Mouse (Mus musculus): ENCODE measurements around the gene Tox2.

The Tox2 gene

DNA sequence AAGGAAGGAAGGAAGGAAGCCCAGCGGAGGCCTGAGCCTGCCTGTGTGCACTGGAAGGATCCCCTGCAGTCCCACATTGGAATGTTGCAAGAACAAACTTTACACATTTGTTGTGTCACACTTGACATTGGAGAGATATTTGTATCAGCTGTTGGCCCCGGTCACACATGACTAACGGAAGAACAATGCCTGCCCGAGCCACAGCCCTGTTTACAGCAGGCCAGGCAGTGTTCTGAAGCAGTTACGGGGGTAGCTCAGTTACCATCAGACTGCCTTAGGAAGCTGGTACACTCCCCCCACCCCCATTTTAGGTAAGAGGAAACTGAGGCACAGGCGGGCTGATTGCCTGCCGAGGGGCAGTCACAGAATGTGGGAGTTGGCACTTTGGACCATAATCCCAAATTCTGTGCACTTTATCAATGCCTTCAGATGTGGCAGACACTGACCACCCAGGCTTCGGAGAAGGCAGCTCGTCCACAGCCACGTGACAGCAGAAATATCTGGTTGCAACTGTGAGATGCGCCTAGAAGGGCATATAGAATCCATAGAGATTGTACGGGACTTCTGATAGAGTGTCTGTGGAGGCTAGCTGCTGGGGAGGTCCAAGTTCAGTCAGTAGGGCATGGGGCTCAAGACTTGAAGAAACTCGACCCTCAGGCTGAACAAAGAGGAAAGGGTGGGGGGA is 142.2 kb downstream of the Tox2 start:
- in situ Hi-C loops (cut with MboI; ENCODE audit: low pct_unique_long_range_greater_than_20kb in 1 of 2, low sequenced_read_pairs in 2 of 2, unreplicated experiment in 1 of 2): loop anchor here (5.0 to 25.0 kb wide), 5 partner anchors 52 to 383 kb away; partner anchors contain the start of genes Jph2 (in 1 of the 2), Sgk2 (in 1 of the 2) and Tox2 (in 1 of the 2)

- in situ Hi-C loops (cut with MboI; ENCODE audit: low pct_unique_long_range_greater_than_20kb in 1 of 2, low sequenced_read_pairs in 2 of 2, unreplicated experiment in 1 of 2): loop anchor here (25.0 kb wide), 3 partner anchors 134 to 384 kb away; partner anchors contain the start of genes Sgk2 (in 1 of the 2) and Tox2 (in 1 of the 2)
Observed at GRCm38 (mm10) chr2:163346497-163346896, 143.6 kb downstream of the Tox2 start.

DNA sequence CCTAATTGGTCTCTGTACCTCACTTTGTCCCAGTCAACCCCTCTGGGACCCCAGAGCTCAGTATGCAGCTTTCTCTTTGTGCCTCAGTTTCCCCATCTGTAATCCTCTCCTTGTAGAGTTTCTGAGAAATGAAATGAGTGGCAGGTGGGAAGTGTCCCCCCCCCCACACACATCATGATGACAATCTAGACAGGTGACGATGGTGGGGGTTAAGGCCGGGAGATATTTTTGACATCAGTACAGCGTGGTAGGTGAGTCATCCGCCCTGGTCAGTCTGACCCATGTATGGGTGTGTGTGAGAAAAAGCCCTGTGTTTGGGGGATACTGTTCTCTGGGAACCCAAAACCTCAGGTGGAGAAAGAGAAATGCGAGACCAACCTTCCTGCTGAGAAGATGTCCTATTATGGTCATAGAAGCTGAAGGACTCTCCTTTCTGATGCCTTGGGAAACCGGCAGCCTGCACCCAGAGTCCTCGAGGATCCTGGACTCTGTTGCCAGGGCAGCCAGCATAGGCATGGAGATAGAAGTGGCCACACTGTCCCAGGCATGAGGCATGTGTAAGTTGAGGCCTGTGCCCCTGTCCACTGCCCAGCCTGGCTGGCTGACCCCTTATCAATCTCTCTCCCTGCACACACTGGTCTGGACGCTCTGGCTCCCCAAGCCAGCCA is 144.7 kb downstream of the Tox2 start:
- in situ Hi-C loops (cut with MboI; ENCODE audit: low pct_unique_long_range_greater_than_20kb in 1 of 2, low sequenced_read_pairs in 2 of 2, unreplicated experiment in 1 of 2): loop anchor here (25.0 kb wide), 3 partner anchors 135 to 385 kb away; partner anchors contain the start of genes Sgk2 (in 1 of the 2) and Tox2 (in 1 of the 2)

- in situ Hi-C loops (cut with MboI; ENCODE audit: low pct_unique_long_range_greater_than_20kb in 1 of 2, low sequenced_read_pairs in 2 of 2, unreplicated experiment in 1 of 2): loop anchor here (25.0 kb wide), 3 partner anchors 136 to 386 kb away; partner anchors contain the start of genes Sgk2 (in 1 of the 2) and Tox2 (in 1 of the 2)
Observed at GRCm38 (mm10) chr2:163348677-163349076, 145.8 kb downstream of the Tox2 start.

GRCm38 (mm10) chr2:163349411-163349810 is 146.5 kb downstream of the Tox2 start:
- in situ Hi-C loops (cut with MboI; ENCODE audit: low pct_unique_long_range_greater_than_20kb in 1 of 2, low sequenced_read_pairs in 2 of 2, unreplicated experiment in 1 of 2): loop anchor here (25.0 kb wide), 3 partner anchors 137 to 387 kb away; partner anchors contain the start of genes Sgk2 (in 1 of the 2) and Tox2 (in 1 of the 2)

GRCm38 (mm10) chr2:163350443-163350842 is 147.5 kb downstream of the Tox2 start:
- in situ Hi-C loops (cut with MboI; ENCODE audit: low pct_unique_long_range_greater_than_20kb in 1 of 2, low sequenced_read_pairs in 2 of 2, unreplicated experiment in 1 of 2): no loop called here

GRCm38 (mm10) chr2:163353731-163354130 is 150.8 kb downstream of the Tox2 start:
- in situ Hi-C loops (cut with MboI; ENCODE audit: low pct_unique_long_range_greater_than_20kb in 1 of 2, low sequenced_read_pairs in 2 of 2, unreplicated experiment in 1 of 2): no loop called here

GRCm38 (mm10) chr2:163355666-163356065 is 152.7 kb downstream of the Tox2 start:
- in situ Hi-C loops (cut with MboI; ENCODE audit: low pct_unique_long_range_greater_than_20kb in 1 of 2, low sequenced_read_pairs in 2 of 2, unreplicated experiment in 1 of 2): no loop called here

GRCm38 (mm10) chr2:163356113-163356840 is 153.4 kb downstream of the Tox2 start:
- in situ Hi-C loops (cut with MboI; ENCODE audit: low pct_unique_long_range_greater_than_20kb in 1 of 2, low sequenced_read_pairs in 2 of 2, unreplicated experiment in 1 of 2): no loop called here

DNA sequence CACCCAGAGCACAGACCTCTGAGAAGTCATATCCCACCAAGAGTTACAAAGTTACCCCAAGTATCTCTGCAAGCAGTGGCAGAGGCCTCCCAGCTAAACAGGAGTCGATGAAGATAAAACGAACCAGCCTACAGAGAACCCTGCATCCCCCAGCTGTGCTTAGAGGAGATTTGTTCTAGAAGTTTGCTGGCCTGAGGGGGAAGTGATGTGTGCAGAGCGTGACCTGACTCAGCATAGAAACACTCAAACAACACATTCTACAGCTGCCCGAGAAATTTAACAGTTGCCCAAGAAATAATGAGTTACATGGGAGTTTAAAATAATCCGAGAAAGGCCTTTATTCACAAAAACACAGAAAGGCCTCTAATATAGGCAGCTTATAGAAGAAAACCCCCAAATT is 155.7 kb downstream of the Tox2 start:
- in situ Hi-C loops (cut with MboI; ENCODE audit: low pct_unique_long_range_greater_than_20kb in 1 of 2, low sequenced_read_pairs in 2 of 2, unreplicated experiment in 1 of 2): no loop called here

GRCm38 (mm10) chr2:163359253-163359652 is 156.3 kb downstream of the Tox2 start:
- in situ Hi-C loops (cut with MboI; ENCODE audit: low pct_unique_long_range_greater_than_20kb in 1 of 2, low sequenced_read_pairs in 2 of 2, unreplicated experiment in 1 of 2): no loop called here

- in situ Hi-C loops (cut with MboI; ENCODE audit: low pct_unique_long_range_greater_than_20kb in 1 of 2, low sequenced_read_pairs in 2 of 2, unreplicated experiment in 1 of 2): no loop called here
Observed at GRCm38 (mm10) chr2:163360858-163361623, 158.1 kb downstream of the Tox2 start.

GRCm38 (mm10) chr2:163362940-163363921 is 160.3 kb downstream of the Tox2 start:
- in situ Hi-C loops (cut with MboI; ENCODE audit: low pct_unique_long_range_greater_than_20kb in 1 of 2, low sequenced_read_pairs in 2 of 2, unreplicated experiment in 1 of 2): no loop called here

DNA sequence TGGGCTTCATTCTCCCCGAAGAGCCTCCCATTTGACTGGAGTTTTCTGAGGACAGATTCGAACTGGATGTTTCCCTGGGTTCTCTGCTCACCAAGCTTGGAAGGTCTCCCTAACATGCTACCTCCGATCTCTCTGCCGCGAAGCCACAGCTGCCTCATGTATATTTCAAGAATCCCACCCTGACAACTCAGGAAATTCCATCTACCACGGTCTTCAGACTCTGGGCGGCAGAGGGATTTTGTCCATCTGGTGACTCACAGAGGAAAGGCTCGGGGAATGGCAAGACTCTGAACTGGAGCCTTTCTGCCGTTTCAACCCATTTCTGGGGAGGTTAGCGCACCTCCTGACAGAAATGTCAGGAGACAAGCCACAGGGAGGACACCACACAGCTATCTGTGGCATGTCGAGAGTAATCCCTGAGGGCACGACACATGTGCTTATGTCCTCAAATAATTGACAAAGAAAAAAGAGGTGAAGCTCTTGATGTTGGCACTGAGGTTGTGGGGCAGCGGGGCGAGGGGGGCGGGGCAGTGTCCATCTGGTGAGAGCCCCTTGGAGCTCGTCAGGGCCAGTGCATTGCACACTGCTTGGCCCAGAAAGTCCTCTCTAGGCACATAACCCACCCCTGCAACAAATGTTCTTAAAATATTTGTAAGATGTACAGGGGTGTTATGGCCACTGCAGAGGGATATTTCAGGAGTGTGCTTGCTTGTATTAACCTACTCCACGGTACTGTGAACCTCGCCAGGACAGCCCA is 162.0 kb downstream of the Tox2 start:
- in situ Hi-C loops (cut with MboI; ENCODE audit: low pct_unique_long_range_greater_than_20kb in 1 of 2, low sequenced_read_pairs in 2 of 2, unreplicated experiment in 1 of 2): no loop called here

DNA sequence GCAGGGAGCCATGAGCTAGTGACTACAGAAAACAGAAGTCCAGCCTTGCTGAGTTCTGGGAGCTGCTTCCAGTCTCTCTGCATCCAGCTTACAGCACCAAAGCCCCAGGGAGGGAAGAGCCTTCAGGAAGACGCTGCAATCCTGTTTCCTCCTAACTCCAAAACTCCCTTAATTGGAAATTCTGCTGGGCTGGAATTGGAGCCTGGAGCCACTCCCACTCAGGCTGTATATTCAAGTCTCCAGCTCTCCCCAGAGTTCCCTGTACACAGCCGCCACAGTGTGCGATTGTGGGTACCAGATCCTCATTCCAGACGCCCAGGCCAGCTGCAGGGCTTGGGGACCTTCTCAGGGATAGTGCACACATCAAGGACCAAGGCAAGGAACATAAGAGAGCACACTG is 167.2 kb downstream of the Tox2 start:
- in situ Hi-C loops (cut with MboI; ENCODE audit: low pct_unique_long_range_greater_than_20kb in 1 of 2, low sequenced_read_pairs in 2 of 2, unreplicated experiment in 1 of 2): no loop called here

DNA sequence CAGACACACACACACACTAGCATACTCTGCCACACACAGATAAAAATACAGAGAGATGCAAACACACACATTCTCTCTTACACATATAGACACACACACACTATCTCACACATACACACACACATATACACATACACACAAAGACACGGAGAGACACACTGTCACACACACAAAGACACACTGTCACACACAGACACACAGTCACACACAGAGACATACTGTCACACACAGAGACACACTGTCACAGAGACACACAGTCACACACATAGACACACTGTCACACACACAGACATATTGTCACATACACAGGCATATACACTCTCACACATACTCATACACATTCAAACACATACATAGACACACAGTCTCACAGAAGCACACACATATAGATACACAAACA is 169.7 kb downstream of the Tox2 start:
- in situ Hi-C loops (cut with MboI; ENCODE audit: low pct_unique_long_range_greater_than_20kb in 1 of 2, low sequenced_read_pairs in 2 of 2, unreplicated experiment in 1 of 2): no loop called here
